In the genomic region with DNA sequence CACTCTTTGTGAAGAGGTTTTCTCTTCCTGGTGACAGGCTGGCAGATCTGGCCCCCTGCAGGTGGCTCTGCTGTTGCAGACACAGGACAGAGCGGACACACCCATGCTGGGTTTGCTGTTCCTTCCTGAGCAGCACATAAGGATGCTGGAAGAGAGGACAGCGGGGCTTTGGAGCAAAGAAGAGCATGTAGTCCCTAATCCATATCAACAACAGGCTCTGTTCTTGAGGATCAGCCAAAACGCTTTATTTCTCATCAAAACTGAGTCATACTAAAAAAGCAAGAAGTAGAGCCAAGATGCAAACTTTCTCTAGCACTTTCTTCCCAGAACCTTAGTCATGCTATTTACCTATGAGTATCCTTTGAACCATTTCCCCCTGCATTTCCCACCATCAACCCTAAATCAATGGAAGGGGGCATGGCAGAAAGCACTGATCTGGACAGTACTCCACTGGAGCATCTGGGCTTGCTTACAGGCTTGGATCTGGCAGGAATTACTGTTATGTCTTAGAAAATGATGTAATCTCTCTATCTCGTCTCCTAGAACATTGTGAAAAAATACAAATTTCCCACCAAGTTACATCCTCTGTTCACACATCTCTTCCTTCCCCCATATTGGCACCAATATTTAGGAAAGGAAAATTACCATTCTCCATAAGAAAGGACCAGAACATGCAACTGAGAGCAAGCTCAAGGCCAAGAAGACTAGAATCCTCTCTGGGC, we compare ENCODE assay signal across 17 mouse cellular contexts.
DNase-seq lines count a peak whose midpoint lies in the region; ATAC-seq lines count a peak whose summit lies in the region.
"Had no signal": no experiment of that assay in that cellular context is flagged by ENCODE, and none has a peak within 500 bp of the region (broad histone marks: within the 10 kb centered on the region; RNA-seq: fewer than 3 reads in every experiment).

No protein-coding gene starts in this region.

- H3K9ac ChIP-seq in heart, embryonic 11.5 days (ENCODE audit: low read depth, low read length) = no peak overlapping the region
- H3K9ac ChIP-seq in forebrain, embryonic 11.5 days (ENCODE audit: low read length) = no peak overlapping the region
- no peak overlapping the region for H3K9ac ChIP-seq in kidney, embryonic 14.5 days (ENCODE audit: low read depth, low read length)
- H3K9ac ChIP-seq: heart, embryonic 13.5 days; limb, embryonic 15.5 days had no signal

- H3K4me3 ChIP-seq in heart, embryonic 11.5 days (ENCODE audit: low read depth, low read length) = no peak overlapping the region
- no peak overlapping the region for H3K4me3 ChIP-seq in forebrain, embryonic 11.5 days (ENCODE audit: low read depth, low read length)
- no peak overlapping the region for H3K4me3 ChIP-seq in kidney, embryonic 14.5 days (ENCODE audit: low read length)
- H3K4me3 ChIP-seq: erythroblast, embryonic 14.5 days; heart, embryonic 13.5 days; limb, embryonic 15.5 days had no signal

- H3K27ac ChIP-seq in heart, embryonic 11.5 days (ENCODE audit: low read depth, low read length) = no peak overlapping the region
- H3K27ac ChIP-seq in forebrain, embryonic 11.5 days (ENCODE audit: low read depth, low read length) = no peak overlapping the region
- H3K27ac ChIP-seq in kidney, embryonic 14.5 days (ENCODE audit: low read depth, low read length) = no peak overlapping the region
- H3K27ac ChIP-seq: heart, embryonic 13.5 days; limb, embryonic 15.5 days had no signal

- no peaks in the 10 kb centered on the region for H3K4me1 ChIP-seq in heart, embryonic 11.5 days (ENCODE audit: control insufficient read depth, insufficient read depth, low read length)
- H3K4me1 ChIP-seq in forebrain, embryonic 11.5 days (replicated peaks; ENCODE audit: control insufficient read depth, insufficient read depth, low read length) = no peaks in the 10 kb centered on the region
- no peaks in the 10 kb centered on the region for H3K4me1 ChIP-seq in kidney, embryonic 14.5 days (ENCODE audit: control insufficient read depth, insufficient read depth, low read length)
- H3K4me1 ChIP-seq: heart, embryonic 13.5 days; limb, embryonic 15.5 days had no signal

- H3K4me2 ChIP-seq in heart, embryonic 11.5 days = no peak overlapping the region
- no peak overlapping the region for H3K4me2 ChIP-seq in forebrain, embryonic 11.5 days (ENCODE audit: low read depth, low read length, severe bottlenecking)
- H3K4me2 ChIP-seq in kidney, embryonic 14.5 days (replicated peaks; ENCODE audit: low read depth, low read length) = no peak overlapping the region
- H3K4me2 ChIP-seq: heart, embryonic 13.5 days; limb, embryonic 15.5 days had no signal

- H3K9me3 ChIP-seq in heart, embryonic 11.5 days (replicated peaks; ENCODE audit: control insufficient read depth, low read length) = no peaks in the 10 kb centered on the region
- H3K9me3 ChIP-seq in forebrain, embryonic 11.5 days (ENCODE audit: control insufficient read depth, low read length) = no peaks in the 10 kb centered on the region
- H3K9me3 ChIP-seq in kidney, embryonic 14.5 days (ENCODE audit: control insufficient read depth, low read length) = no peaks in the 10 kb centered on the region
- H3K9me3 ChIP-seq: heart, embryonic 13.5 days; limb, embryonic 15.5 days had no signal

- ATAC-seq in heart, embryonic 11.5 days (replicated peaks; ENCODE audit: insufficient number of reproducible peaks, low FRiP score, low TSS enrichment) = no peak
- no peak for ATAC-seq in forebrain, embryonic 11.5 days (replicated peaks; ENCODE audit: low FRiP score)
- ATAC-seq in kidney, embryonic 14.5 days (ENCODE audit: low FRiP score, low TSS enrichment) = no peak
- ATAC-seq: hindbrain, embryonic 16.5 days had no signal

- no peaks in the 10 kb centered on the region for H3K27me3 ChIP-seq in heart, embryonic 11.5 days (ENCODE audit: control insufficient read depth, insufficient read depth, low read length)
- no peaks in the 10 kb centered on the region for H3K27me3 ChIP-seq in forebrain, embryonic 11.5 days (ENCODE audit: control insufficient read depth, insufficient read depth, low read length)
- no peaks in the 10 kb centered on the region for H3K27me3 ChIP-seq in kidney, embryonic 14.5 days (ENCODE audit: control insufficient read depth, insufficient read depth, low read length)
- H3K27me3 ChIP-seq: heart, embryonic 13.5 days; limb, embryonic 15.5 days had no signal

- intact Hi-C loops in heart, postnatal 36 days (cut with DNase I) = no loop called here

- DNase-seq in heart, adult 11 months = peak; percentile 94
- DNase-seq in brain, adult 2 months (ENCODE audit: low read depth, low spot score) = peak; percentile 64
- peak; percentile 22 to 46 for DNase-seq in heart, postnatal 36 days
- DNase-seq in right cerebral cortex, adult 2 months (ENCODE audit: low spot score in 2 of 2) = peak; percentile 8 to 43
- DNase-seq in forebrain, embryonic 11.5 days (ENCODE audit: low spot score) = no peak
- no peak for DNase-seq in spleen, postnatal 4 days (ENCODE audit: low spot score in 2 of 2)
- DNase-seq: B cell, adult 2 months; cerebellum, adult 2 months; kidney, adult 8-10 months; midbrain, embryonic 14.5 days had no signal

- H3K36me3 ChIP-seq in heart, embryonic 11.5 days (ENCODE audit: control insufficient read depth, insufficient read depth, low read length) = no peaks in the 10 kb centered on the region
- no peaks in the 10 kb centered on the region for H3K36me3 ChIP-seq in forebrain, embryonic 11.5 days (ENCODE audit: control insufficient read depth, insufficient read depth, low read length)
- H3K36me3 ChIP-seq in kidney, embryonic 14.5 days (ENCODE audit: control insufficient read depth, insufficient read depth, low read length) = no peaks in the 10 kb centered on the region
- H3K36me3 ChIP-seq: G1E; heart, embryonic 13.5 days; limb, embryonic 15.5 days had no signal

- 64% methylated on average over 4 of the region's 4 CpGs for WGBS in heart, embryonic 11.5 days (ENCODE audit: insufficient replicate concordance)
- 63% methylated on average over 4 of the region's 4 CpGs for WGBS in forebrain, embryonic 11.5 days
- WGBS in kidney, embryonic 14.5 days = 69% methylated on average over 4 of the region's 4 CpGs

Comparison
In these comparisons a context has a peak if more than half of its experiments do, and no peak if none do; other contexts are left out.
1. DNase-seq: peak in heart, adult 11 months (single experiment), brain, adult 2 months (single experiment), heart, postnatal 36 days (2 of 2) and right cerebral cortex, adult 2 months (2 of 2); none in forebrain, embryonic 11.5 days (single experiment) and spleen, postnatal 4 days (0 of 2).